ENCODE assay signal across 14 mouse cellular contexts in genomic region chr7:72241269-72241668, GRCm38 (mm10).
DNase-seq lines count a peak whose midpoint lies in the region; TF ChIP-seq lines count a peak whose summit lies in the region.
"Had no signal": no experiment of that assay in that cellular context is flagged by ENCODE, and none has a peak within 500 bp of the region (broad histone marks: within the 10 kb centered on the region; RNA-seq: fewer than 3 reads in every experiment).

No protein-coding gene starts in this region.

- 94% methylated on average over 9 of the region's 9 CpGs for WGBS in kidney, adult 2 months
- 98% methylated on average over 9 of the region's 9 CpGs for WGBS in thymus, adult 2 months

- TF ChIP-seq CTCF in kidney, adult 2 months (conservative IDR thresholded peaks at IDR 0.05; ENCODE audit: insufficient read depth, insufficient read length, low read depth, low read length), result peak; percentile 36
- TF ChIP-seq CTCF in thymus, adult 2 months (IDR thresholded peaks at IDR 0.05; ENCODE audit: borderline replicate concordance, control insufficient read depth, extremely low read depth, insufficient read depth, low read length, poor library complexity), result peak; percentile 44; the same call in 1 of the 2 replicates
- TF ChIP-seq CTCF in brain, embryonic 14.5 days (IDR thresholded peaks at IDR 0.05; ENCODE audit: borderline replicate concordance, extremely low read depth, insufficient read depth, insufficient read length), result peak; percentile 40; the same call in 1 of the 2 replicates

- TF ChIP-seq POLR2A in kidney, adult 2 months (IDR thresholded peaks at IDR 0.05; ENCODE audit: low read depth, low read length), result no peak
- TF ChIP-seq POLR2A in thymus, adult 2 months (IDR thresholded peaks at IDR 0.05; ENCODE audit: control insufficient read depth, extremely low read depth, insufficient read depth, low read length, poor library complexity), result no peak
- no peak for TF ChIP-seq POLR2A in brain, embryonic 14.5 days (IDR thresholded peaks at IDR 0.05; ENCODE audit: borderline replicate concordance, extremely low read depth, insufficient read depth, insufficient read length, poor library complexity, severe bottlenecking)

- no peaks in the 10 kb centered on the region for H3K27me3 ChIP-seq in kidney, adult 2 months (replicated peaks; ENCODE audit: control insufficient read depth, insufficient read depth, low read length)
- no peaks in the 10 kb centered on the region for H3K27me3 ChIP-seq in thymus, adult 2 months (ENCODE audit: control insufficient read depth, insufficient read depth, low read length)
- H3K27me3 ChIP-seq: liver, embryonic 13.5 days; megakaryocyte, embryonic 14.5 days had no signal

- H3K27ac ChIP-seq in kidney, adult 2 months (ENCODE audit: insufficient read depth, low read depth, low read length), result no peak overlapping the region
- H3K27ac ChIP-seq in thymus, adult 2 months (ENCODE audit: control insufficient read depth, insufficient read depth, low read length), result no peak overlapping the region
- H3K27ac ChIP-seq: liver, embryonic 13.5 days had no signal

- H3K36me3 ChIP-seq in kidney, adult 2 months (ENCODE audit: control insufficient read depth, insufficient read depth, low read length), result no peaks in the 10 kb centered on the region
- H3K36me3 ChIP-seq in thymus, adult 2 months (ENCODE audit: control insufficient read depth, insufficient read depth, low read length), result no peaks in the 10 kb centered on the region
- H3K36me3 ChIP-seq: liver, embryonic 13.5 days had no signal

- H3K4me1 ChIP-seq in kidney, adult 2 months (ENCODE audit: control insufficient read depth, insufficient read depth, low read length), result no peaks in the 10 kb centered on the region
- no peaks in the 10 kb centered on the region for H3K4me1 ChIP-seq in thymus, adult 2 months (replicated peaks; ENCODE audit: control insufficient read depth, insufficient read depth, low read length)
- H3K4me1 ChIP-seq: liver, embryonic 13.5 days had no signal

- H3K4me3 ChIP-seq in kidney, adult 2 months (ENCODE audit: insufficient read depth, low read depth, low read length), result no peak overlapping the region
- H3K4me3 ChIP-seq in thymus, adult 2 months (ENCODE audit: control insufficient read depth, insufficient read depth, low read length), result no peak overlapping the region
- H3K4me3 ChIP-seq: liver, embryonic 13.5 days; megakaryocyte, embryonic 14.5 days had no signal

- DNase-seq in kidney, adult 2 months, result no peak
- no peak for DNase-seq in kidney, adult 18-20 months
- peak; percentile 16 for DNase-seq in thymus, adult 2 months
- no peak for DNase-seq in thymus, postnatal 10 days (ENCODE audit: low spot score in 2 of 2)
- no peak for DNase-seq in brain, embryonic 14.5 days (ENCODE audit: low read depth)
- no peak for DNase-seq in adrenal gland, postnatal 25 days
- no peak for DNase-seq in right cerebral cortex, postnatal 10 days (ENCODE audit: low spot score in 2 of 2)
- DNase-seq in heart, adult 9 months (ENCODE audit: low spot score in 2 of 2), result no peak
- DNase-seq: cerebellum, adult 8-10 months; heart, adult 18-20 months; kidney, adult 11 months; liver, embryonic 13.5 days; right cerebral cortex, postnatal 4 days had no signal
